Mouse (Mus musculus) G1E (cell line): ENCODE measurements around the gene Map3k5.

Source experiments
- CTCF ChIP-seq: IDR thresholded peaks from 2 replicates; pipeline ENCODE4 v1.5.1; 2012; ENCODE audit warnings: low read depth, low read length, inconsistent platforms, mixed read lengths
- GATA1 ChIP-seq: IDR thresholded peaks from 2 replicates; pipeline ENCODE4 v1.6.1; 2012; ENCODE audit warnings: borderline replicate concordance, low read length, inconsistent platforms, mixed read lengths
- GATA2 ChIP-seq: IDR thresholded peaks from 2 replicates; pipeline ENCODE4 v1.6.1; 2012; ENCODE audit warnings: low read depth, low read length, inconsistent platforms, borderline replicate concordance
- POLR2AphosphoS5 ChIP-seq: IDR thresholded peaks from 2 replicates; pipeline ENCODE4 v1.6.1; 2012; ENCODE audit warnings: low read depth, low read length, inconsistent platforms; ENCODE audit not compliant: insufficient replicate concordance
- TAL1 ChIP-seq: conservative IDR thresholded peaks from 2 replicates; pipeline ENCODE4 v1.6.1; 2012; ENCODE audit warnings: low read depth, low read length, inconsistent platforms, mixed read lengths

DNA sequence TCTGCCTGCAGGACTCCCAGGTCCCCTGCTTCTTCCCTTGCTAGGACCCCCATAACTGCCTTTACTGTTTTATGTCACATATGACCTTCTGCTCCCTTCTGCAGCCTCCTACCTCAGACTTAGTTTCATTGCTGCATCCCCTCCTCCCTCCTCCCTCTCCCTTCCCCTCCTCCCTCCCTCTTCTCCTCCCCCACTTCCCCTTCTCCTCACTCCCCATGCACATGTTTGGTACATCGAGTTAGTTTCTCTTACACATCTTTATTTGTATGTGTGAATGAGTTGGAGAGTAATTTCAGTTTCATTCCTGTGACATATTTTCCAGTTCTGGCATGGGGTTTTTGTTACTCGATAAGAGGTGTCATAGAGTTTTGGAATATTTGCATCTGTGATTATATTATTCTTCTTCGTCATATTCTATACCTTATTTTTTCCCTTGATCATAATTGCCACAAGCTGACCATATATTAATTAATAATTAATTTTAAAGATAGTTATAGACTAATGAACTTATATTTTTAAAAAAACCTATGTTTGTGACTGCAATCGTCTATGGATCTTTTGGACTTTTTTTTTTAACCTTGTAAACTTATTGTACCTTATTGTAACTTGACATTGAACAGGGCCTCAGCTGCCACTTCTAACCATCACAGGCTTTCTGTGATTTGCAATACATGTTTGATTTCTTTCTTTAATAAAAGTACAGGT, 65.6 kb downstream of the Map3k5 start:
- no peak for TF ChIP-seq CTCF
- no peak for TF ChIP-seq GATA1
- no peak for TF ChIP-seq POLR2AphosphoS5
- TF ChIP-seq TAL1: no peak
- no peak for TF ChIP-seq GATA2
